Mouse (Mus musculus): ENCODE data around the gene Klk7. TPM values are rescaled to one million over a fixed set of nuclear protein-coding genes. Genes with fewer than 3 reads are reported as not detected.
A peak's percentile ranks its signal among the peaks of the same experiment; 100 is the strongest.

Gene Klk7
- polyA plus RNA-seq, 1 experiment from 2014 or later: not detected

DNA sequence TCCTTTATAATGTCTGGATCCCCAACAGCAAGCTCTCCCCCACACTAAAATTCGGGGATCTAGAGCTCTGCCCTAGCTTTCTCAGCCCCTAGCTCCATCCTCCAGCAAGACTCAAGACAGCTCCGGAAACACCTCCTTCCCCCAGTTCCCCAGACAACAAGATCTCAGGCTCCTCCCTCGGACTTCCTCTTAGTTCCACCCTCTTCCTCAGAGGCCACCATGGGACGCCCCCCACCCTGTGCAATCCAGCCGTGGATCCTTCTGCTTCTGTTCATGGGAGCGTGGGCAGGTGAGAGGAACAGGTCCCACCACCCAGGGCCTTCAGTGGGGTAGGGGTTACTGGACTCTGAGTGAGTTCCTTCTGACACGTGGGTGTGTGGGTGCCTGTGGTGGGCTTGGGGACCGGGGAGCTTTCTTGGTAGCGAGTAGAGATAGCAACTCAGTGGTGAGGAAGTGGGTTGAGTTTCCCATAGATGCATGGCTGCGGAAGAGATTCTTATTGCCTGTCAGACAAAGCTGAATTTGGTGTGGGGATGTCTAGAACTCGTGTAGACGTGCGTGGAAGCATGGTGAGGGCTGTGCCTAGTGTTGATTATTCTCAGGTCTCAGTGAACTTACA lies 13.1 kb upstream of the Klk7 start:
- H3K4me1 ChIP-seq: 0 out of 2 replicates have a peak, but pooled peaks cover 9% of the 10 kb centered on the region
- peak overlapping the region; percentile 59 for H3K4me2 ChIP-seq (replicated peaks)
- H3K4me3 ChIP-seq: peak overlapping the region; percentile 36
- H3K27me3 ChIP-seq: peaks cover 40% of the 10 kb centered on the region
- no peak overlapping the region for H3K27ac ChIP-seq
- 44% methylated on average over 13 of the region's 13 CpGs for WGBS
- no peak overlapping the region for H3K9ac ChIP-seq
- no peak for ATAC-seq (ENCODE audit: low FRiP score)
- H3K9me3 ChIP-seq (replicated peaks): no peaks in the 10 kb centered on the region
- no peaks in the 10 kb centered on the region for H3K36me3 ChIP-seq

DNA sequence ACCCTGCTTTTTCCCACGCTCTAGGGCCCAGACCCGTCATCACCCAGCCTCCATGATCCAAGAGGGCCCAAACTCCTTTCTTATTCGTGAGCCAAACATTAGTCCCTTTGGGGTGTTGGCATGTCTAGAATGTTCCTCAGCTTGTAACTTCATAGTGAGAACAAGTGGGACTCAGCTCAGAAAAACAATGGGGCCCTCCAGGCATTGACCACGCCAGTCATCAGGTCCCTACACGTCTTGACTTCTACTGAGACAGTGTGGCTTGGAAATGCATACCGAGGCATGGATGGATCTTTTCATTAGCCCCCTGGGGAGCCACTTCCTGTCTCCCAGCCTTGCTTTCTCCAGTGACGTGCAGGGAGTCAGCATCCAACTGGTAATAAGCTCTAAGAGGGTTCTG lies 11.2 kb upstream of the Klk7 start:
- H3K27me3 ChIP-seq: peaks cover 40% of the 10 kb centered on the region
- no peak overlapping the region for H3K27ac ChIP-seq
- WGBS: 76% methylated on average over 7 of the region's 7 CpGs
- no peak overlapping the region for H3K4me3 ChIP-seq
- H3K9me3 ChIP-seq (replicated peaks): no peaks in the 10 kb centered on the region
- no peak overlapping the region for H3K4me2 ChIP-seq (replicated peaks)
- ATAC-seq (ENCODE audit: low FRiP score): no peak
- H3K36me3 ChIP-seq: no peaks in the 10 kb centered on the region
- no peak overlapping the region for H3K9ac ChIP-seq
- H3K4me1 ChIP-seq: 0 out of 2 replicates have a peak, but pooled peaks cover 9% of the 10 kb centered on the region

DNA sequence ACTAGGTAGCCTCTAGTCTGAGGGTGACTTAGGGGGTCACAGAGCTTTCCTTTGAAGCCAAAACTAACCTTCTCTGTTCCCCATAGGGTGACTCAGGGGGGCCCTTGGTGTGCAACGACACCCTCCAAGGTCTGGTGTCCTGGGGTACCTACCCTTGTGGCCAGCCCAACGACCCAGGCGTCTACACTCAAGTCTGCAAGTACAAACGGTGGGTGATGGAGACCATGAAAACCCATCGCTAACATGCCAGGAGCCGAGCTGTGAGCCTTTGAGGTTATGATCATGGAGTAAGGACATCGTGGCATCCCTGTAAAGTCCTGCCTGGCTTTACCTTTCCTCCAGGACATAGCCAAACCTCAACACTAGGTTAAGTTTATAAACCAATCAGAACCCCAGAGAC lies 4.1 kb downstream of the Klk7 start:
- Histone ChIP-seq H3K27ac (no peak overlapping the region), H3K9me3 (replicated peaks) (no peaks in the 10 kb centered on the region), H3K4me1 (no peaks in the 10 kb centered on the region), H3K9ac (no peak overlapping the region), H3K4me2 (replicated peaks) (no peak overlapping the region), H3K36me3 (no peaks in the 10 kb centered on the region), H3K4me3 (no peak overlapping the region), H3K27me3 (no peaks in the 10 kb centered on the region)
- WGBS: 83% methylated on average over 7 of the region's 7 CpGs
- ATAC-seq (ENCODE audit: low FRiP score): no peak

DNA sequence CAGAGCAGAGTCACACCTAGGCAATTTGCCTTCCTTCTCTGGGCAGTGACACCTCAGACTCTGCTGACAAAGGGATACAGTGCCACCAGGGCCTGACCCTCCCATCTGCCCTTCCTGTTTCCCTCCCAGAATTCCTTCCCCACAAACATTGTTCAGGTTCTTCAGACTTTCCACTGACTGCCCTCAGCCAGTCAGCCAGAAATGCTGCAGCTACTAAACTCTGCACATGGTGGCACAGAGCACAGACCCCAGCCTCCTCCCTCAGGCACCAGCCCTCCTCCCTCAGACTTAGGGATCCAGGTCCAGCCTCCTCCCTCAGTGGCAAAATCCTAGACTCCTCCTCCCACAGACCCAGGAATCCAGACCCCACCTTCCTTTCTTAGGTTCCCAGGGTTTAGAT lies 5.7 kb downstream of the Klk7 start:
- H3K9ac ChIP-seq: no peak overlapping the region
- no peak overlapping the region for H3K4me2 ChIP-seq (replicated peaks)
- no peaks in the 10 kb centered on the region for H3K36me3 ChIP-seq
- no peak overlapping the region for H3K27ac ChIP-seq
- H3K27me3 ChIP-seq: no peaks in the 10 kb centered on the region
- no peaks in the 10 kb centered on the region for H3K4me1 ChIP-seq
- no peak overlapping the region for H3K4me3 ChIP-seq
- no peaks in the 10 kb centered on the region for H3K9me3 ChIP-seq (replicated peaks)
- no peak for ATAC-seq (ENCODE audit: low FRiP score)

DNA sequence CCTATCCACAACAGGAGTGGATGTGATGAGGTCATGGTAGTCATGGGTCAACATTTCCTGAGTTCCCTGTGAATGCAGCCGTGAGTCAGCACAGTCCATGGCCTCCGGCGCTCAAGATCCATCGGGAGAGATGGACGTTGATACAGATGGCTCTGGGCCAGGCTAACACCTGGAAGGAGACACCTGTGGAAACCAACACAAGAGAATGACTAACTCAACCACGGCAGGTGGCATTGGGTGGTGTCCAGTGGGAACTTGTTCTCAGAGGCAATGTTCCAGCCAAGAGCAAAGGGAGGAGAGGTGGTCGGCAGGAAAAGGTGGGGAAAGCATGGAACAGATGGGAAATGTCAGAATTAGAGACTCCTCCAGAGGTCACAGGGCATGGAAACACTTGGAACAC lies 10.5 kb downstream of the Klk7 start:
- 92% methylated on average over 7 of the region's 7 CpGs for WGBS
- no peak overlapping the region for H3K9ac ChIP-seq
- no peaks in the 10 kb centered on the region for H3K9me3 ChIP-seq (replicated peaks)
- no peaks in the 10 kb centered on the region for H3K27me3 ChIP-seq
- ATAC-seq (ENCODE audit: low FRiP score): no peak
- no peaks in the 10 kb centered on the region for H3K4me1 ChIP-seq
- no peak overlapping the region for H3K4me3 ChIP-seq
- H3K36me3 ChIP-seq: no peaks in the 10 kb centered on the region
- no peak overlapping the region for H3K4me2 ChIP-seq (replicated peaks)
- no peak overlapping the region for H3K27ac ChIP-seq

DNA sequence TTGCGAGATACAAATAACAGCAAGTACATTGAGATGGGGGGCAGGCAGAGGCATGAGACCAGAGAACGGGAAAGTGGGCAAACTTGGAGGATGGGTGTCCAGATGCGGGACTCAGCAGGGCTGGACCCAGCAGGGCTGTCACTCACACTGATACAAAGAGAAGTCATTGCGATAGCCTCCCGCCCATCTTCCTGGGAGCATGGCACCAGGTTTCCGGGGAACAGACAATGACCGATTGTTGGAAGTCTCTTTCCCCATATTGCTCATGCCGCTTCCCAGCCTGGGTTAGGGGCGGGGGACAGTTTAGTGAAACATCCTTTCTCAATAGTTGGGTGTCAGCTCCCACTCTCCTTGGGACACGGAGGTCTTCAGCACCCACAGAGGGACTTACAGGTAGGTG lies 13.1 kb downstream of the Klk7 start, which contains the start of gene Klk6:
Gene Klk6 (plus strand): TSS at position 301 of the 400 bp plus-strand sequence.
- H3K36me3 ChIP-seq: no peaks in the 10 kb centered on the region
- no peak within 1 kb of the TSS for H3K9ac ChIP-seq
- ATAC-seq (ENCODE audit: low FRiP score): no peak
- H3K4me2 ChIP-seq (replicated peaks): no peak within 1 kb of the TSS
- no peaks in the 10 kb centered on the region for H3K9me3 ChIP-seq (replicated peaks)
- 70% methylated on average over 10 of the region's 10 CpGs for WGBS
- H3K27ac ChIP-seq: no peak within 1 kb of the TSS
- H3K27me3 ChIP-seq: no peaks in the 10 kb centered on the region
- H3K4me1 ChIP-seq: no peaks in the 10 kb centered on the region
- no peak within 1 kb of the TSS for H3K4me3 ChIP-seq

DNA sequence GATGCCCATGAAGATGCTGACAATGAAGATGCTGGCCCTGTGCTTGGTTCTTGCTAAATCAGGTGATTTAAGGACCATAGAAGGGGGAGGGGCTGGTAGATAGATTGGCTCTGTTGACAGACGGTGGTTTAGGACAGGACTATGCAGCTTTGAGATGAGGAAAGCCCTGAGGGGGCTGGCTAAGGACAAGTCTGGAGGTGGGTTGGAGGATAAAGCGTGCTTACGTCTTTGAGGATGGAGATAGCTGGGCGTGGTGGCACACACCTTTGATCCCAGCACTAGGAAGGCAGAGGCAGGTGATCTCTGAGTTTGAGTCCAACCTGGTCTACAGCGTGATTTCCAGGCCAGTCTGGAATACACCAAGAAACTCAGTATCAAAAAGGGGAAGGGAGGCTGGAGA lies 15.0 kb downstream of the Klk7 start:
- no peak overlapping the region for H3K4me2 ChIP-seq (replicated peaks)
- no peaks in the 10 kb centered on the region for H3K36me3 ChIP-seq
- H3K27ac ChIP-seq: no peak overlapping the region
- H3K9ac ChIP-seq: no peak overlapping the region
- H3K27me3 ChIP-seq: no peaks in the 10 kb centered on the region
- WGBS: 86% methylated on average over 5 of the region's 5 CpGs
- H3K9me3 ChIP-seq (replicated peaks): no peaks in the 10 kb centered on the region
- ATAC-seq (ENCODE audit: low FRiP score): no peak
- H3K4me1 ChIP-seq: no peaks in the 10 kb centered on the region
- H3K4me3 ChIP-seq: no peak overlapping the region

DNA sequence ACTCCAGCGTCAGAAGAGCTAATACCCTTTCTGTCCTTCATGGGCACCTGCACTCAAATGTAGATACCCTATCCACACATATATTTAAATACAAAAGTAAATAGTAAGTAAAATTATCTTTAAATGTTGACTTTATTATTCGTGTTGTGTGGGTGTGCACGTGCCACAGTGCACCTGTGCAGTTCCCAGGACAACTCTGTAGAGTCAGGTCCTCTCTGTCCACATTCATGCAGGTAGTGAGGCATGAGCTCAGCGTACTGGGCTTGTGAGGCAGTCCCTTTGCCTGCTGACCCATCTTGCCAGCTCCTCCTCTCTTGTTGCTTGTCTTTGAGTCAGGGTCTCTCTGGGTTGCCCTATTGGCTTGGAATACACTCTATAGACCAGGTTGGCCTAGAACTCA lies 16.6 kb downstream of the Klk7 start:
- 79% methylated on average over 4 of the region's 4 CpGs for WGBS
- Histone ChIP-seq H3K4me1 (no peaks in the 10 kb centered on the region), H3K36me3 (no peaks in the 10 kb centered on the region), H3K27me3 (no peaks in the 10 kb centered on the region), H3K4me2 (replicated peaks) (no peak overlapping the region), H3K4me3 (no peak overlapping the region), H3K9ac (no peak overlapping the region), H3K27ac (no peak overlapping the region), H3K9me3 (replicated peaks) (no peaks in the 10 kb centered on the region)
- ATAC-seq (ENCODE audit: low FRiP score): no peak

DNA sequence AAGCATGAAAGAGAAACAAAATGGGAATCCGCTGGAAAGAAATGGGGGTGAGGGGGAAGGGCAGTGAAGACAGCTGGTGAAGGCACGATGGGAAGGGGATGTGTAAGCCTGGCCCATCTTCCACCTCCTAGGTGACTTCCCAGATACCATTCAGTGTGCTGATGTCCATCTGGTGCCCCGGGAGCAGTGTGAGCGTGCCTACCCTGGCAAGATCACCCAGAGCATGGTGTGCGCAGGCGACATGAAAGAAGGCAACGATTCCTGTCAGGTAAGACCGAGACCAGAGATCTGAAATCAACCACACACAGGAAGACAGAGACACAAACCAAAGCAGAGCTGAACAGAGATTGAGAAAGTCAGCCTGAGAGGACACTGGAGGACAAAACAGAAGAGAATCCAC lies 17.9 kb downstream of the Klk7 start:
- no peaks in the 10 kb centered on the region for H3K4me1 ChIP-seq
- H3K4me3 ChIP-seq: no peak overlapping the region
- no peak overlapping the region for H3K9ac ChIP-seq
- WGBS: 90% methylated on average over 8 of the region's 8 CpGs
- no peak overlapping the region for H3K4me2 ChIP-seq (replicated peaks)
- H3K36me3 ChIP-seq: no peaks in the 10 kb centered on the region
- no peaks in the 10 kb centered on the region for H3K9me3 ChIP-seq (replicated peaks)
- no peaks in the 10 kb centered on the region for H3K27me3 ChIP-seq
- no peak for ATAC-seq (ENCODE audit: low FRiP score)
- H3K27ac ChIP-seq: no peak overlapping the region

DNA sequence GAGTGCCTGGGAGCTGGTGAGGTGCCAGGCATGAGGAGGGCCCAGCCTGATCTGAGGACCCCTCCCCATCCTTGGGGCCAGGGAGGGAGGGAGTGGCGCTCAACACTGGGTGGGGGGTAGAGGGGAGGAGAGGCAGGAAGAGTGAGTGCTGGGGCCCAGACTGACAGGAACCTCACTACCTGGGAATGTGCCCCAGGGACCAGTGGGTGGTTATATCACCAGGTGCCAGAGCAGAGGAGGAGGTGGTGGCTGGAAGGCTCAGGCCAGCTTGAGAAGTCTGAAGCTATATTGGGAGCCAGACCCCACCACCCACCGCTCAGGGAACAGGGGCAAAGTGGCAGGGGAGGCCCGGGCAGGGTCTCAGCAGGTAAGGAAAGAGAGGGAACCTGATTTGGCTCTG lies 30.6 kb downstream of the Klk7 start, which contains the start of gene Klk5:
Gene Klk5 (plus strand): TSS at position 271 of the 400 bp plus-strand sequence.
- 56% methylated on average over 3 of the region's 3 CpGs for WGBS

DNA sequence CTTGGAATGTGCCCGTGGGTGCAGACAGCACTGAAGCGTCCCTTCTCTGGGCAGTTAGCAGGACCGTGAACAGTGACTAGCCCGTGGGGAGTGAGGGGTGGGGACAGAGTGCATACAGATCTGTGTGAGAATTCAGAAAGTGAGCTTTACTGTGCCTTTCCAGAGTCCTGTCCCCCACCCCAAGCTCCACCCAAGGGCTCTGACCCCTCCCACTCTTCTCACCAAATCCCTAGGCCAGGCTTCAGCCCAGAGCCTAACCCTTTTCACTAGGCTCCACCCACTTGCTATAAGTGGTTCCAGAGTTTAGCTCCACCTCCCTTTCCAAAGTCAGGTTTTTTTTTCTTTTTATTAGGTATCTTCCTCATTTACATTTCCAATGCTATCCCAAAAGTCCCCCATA lies 32.7 kb downstream of the Klk7 start:
- Histone ChIP-seq H3K4me1 (no peaks in the 10 kb centered on the region), H3K4me3 (no peak overlapping the region), H3K4me2 (replicated peaks) (no peak overlapping the region), H3K27me3 (no peaks in the 10 kb centered on the region), H3K9ac (no peak overlapping the region), H3K9me3 (replicated peaks) (no peaks in the 10 kb centered on the region), H3K36me3 (no peaks in the 10 kb centered on the region), H3K27ac (no peak overlapping the region)
- no peak for ATAC-seq (ENCODE audit: low FRiP score)
- 86% methylated on average over 4 of the region's 4 CpGs for WGBS

More for the DNA sequence above, 30.6 kb downstream of the Klk7 start, which contains the start of gene Klk5:
- no peak within 1 kb of the TSS for H3K27ac ChIP-seq
- H3K9me3 ChIP-seq (replicated peaks): no peaks in the 10 kb centered on the region
- no peak within 1 kb of the TSS for H3K9ac ChIP-seq
- no peak for ATAC-seq (ENCODE audit: low FRiP score)
- H3K27me3 ChIP-seq: no peaks in the 10 kb centered on the region
- H3K4me2 ChIP-seq (replicated peaks): no peak within 1 kb of the TSS
- H3K4me3 ChIP-seq: no peak within 1 kb of the TSS
- H3K36me3 ChIP-seq: no peaks in the 10 kb centered on the region
- H3K4me1 ChIP-seq: no peaks in the 10 kb centered on the region

DNA sequence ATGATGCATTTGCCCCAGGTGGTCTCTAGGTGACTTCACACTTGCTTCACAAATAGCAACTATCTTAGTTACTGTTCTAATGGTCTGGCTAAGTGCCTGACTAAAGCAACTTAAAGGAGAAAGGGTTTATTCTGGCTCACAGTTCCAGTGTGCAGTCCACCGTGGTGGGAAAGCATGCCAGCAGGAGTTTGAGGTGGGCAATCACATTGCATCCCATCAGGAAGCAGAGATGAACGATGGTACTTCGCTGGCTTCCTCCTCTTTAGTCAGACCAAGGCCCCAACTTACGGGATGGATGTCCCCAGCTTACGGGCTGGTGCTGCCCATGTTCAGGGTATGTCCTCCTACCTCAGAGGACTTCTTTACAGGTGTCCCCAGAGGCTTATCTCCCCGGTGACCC lies 40.5 kb downstream of the Klk7 start:
- Histone ChIP-seq H3K9me3 (replicated peaks) (no peaks in the 10 kb centered on the region), H3K27ac (no peak overlapping the region), H3K27me3 (no peaks in the 10 kb centered on the region), H3K9ac (no peak overlapping the region), H3K4me2 (replicated peaks) (no peak overlapping the region), H3K4me1 (no peaks in the 10 kb centered on the region), H3K4me3 (no peak overlapping the region), H3K36me3 (no peaks in the 10 kb centered on the region)
- no peak for ATAC-seq (ENCODE audit: low FRiP score)
- WGBS: 94% methylated on average over 6 of the region's 6 CpGs

DNA sequence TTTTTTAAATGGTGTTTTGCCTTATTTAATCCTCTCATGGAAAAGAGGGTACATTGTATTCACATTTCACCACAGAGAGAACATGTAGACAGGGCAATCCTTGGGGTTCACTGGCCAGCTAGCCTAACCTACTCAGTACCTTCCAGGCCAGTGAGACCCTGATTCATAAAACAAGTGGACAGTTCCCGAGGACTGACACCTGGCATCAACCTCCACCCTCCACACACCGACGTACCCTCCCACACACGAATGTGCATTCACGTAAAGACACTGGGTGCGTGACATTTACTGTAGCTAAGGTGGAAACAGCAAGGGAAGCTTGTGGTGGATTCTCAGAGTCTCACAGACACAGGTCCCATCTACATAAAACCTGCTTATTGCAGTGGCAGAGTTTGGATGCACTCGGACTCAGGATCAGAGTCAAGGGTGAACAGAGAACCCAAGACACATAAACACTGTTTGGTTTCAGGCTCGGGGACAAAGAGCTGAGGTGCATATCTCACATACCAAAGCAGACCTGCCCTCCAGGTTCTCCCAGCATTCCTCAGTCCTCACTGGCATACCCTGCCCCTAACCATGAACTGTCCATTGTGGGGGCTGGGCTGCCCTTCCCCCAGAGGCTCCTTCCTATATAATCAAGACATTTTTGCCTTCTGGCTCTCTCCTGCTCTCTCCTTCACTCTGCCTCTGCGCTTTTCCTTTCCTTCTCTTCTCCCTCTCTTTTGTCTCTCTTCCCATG lies 43.7 kb downstream of the Klk7 start:
- H3K9me3 ChIP-seq (replicated peaks): no peaks in the 10 kb centered on the region
- no peaks in the 10 kb centered on the region for H3K4me1 ChIP-seq
- H3K36me3 ChIP-seq: no peaks in the 10 kb centered on the region
- no peak overlapping the region for H3K4me3 ChIP-seq
- H3K27ac ChIP-seq: no peak overlapping the region
- 87% methylated on average over 9 of the region's 9 CpGs for WGBS
- no peak for ATAC-seq (ENCODE audit: low FRiP score)
- H3K9ac ChIP-seq: no peak overlapping the region
- no peak overlapping the region for H3K4me2 ChIP-seq (replicated peaks)
- H3K27me3 ChIP-seq: no peaks in the 10 kb centered on the region

All from hindbrain, embryonic 12.5 days (tissue).